Mouse (Mus musculus): ENCODE data around the gene Socs2.

DNA sequence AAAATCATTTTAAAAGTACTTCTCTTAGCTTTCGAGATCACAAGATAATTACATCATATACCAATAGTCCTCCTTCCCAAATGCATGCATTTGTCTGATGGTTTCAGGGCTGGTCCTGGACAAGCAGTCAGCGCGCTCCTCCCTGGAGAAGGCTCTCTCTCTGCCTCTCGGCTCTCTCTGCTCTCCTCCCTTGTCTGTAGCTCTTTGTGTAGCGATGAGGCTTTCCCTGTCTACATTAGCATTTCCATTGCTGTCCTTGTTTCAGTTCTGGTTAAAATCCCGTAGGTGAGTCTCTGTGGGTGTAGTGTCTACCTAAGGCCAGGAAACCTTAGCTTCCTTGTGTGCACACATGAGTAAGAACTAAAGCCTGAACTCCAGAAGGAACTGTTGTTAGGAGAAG lies 62.9 kb downstream of the Socs2 start:
- TF ChIP-seq CTCF (IDR thresholded peaks at IDR 0.05; ENCODE audit: borderline replicate concordance, extremely low read depth, insufficient read depth, insufficient read length): no peak
- TF ChIP-seq POLR2A (IDR thresholded peaks at IDR 0.05; ENCODE audit: borderline replicate concordance, extremely low read depth, insufficient read depth, insufficient read length, poor library complexity, severe bottlenecking): no peak
